Mouse (Mus musculus): Measurements from ENCODE around the gene Sh3bgrl2.

Sh3bgrl2 gene

GRCm38 (mm10) chr9:83679626-83680025, 131.5 kb downstream of the Sh3bgrl2 start:
- in situ Hi-C loops (cut with MboI, MseI): no loop called here

GRCm38 (mm10) chr9:83681661-83682655, 133.8 kb downstream of the Sh3bgrl2 start:
- in situ Hi-C loops (cut with MboI, MseI): no loop called here

- in situ Hi-C loops (cut with MboI, MseI): no loop called here
These were observed 138.5 kb downstream of the Sh3bgrl2 start for GRCm38 (mm10) chr9:83686511-83687100.

GRCm38 (mm10) chr9:83687904-83688303, 139.8 kb downstream of the Sh3bgrl2 start:
- in situ Hi-C loops (cut with MboI, MseI): no loop called here
